Mouse (Mus musculus): ENCODE measurements at regions not wholly inside any gene's neighbourhood (a gene's known extent, or its start where the extent isn't known, plus 50 kb on each side); places are given as distances from the start of the nearest gene placed in this dataset.

- no peak overlapping the region for H3K27ac ChIP-seq (ENCODE audit: low read length)
- H3K9me3 ChIP-seq (ENCODE audit: control insufficient read depth, low read length), result no peaks in the 10 kb centered on the region
- H3K27me3 ChIP-seq (ENCODE audit: control insufficient read depth, insufficient read depth, low read depth, low read length), result no peaks in the 10 kb centered on the region
- H3K36me3 ChIP-seq (ENCODE audit: control insufficient read depth, insufficient read depth, low read length), result no peaks in the 10 kb centered on the region
- no peak for ATAC-seq (ENCODE audit: low read depth)
- no peak overlapping the region for H3K9ac ChIP-seq (ENCODE audit: low read length)
- no peak overlapping the region for H3K4me2 ChIP-seq (ENCODE audit: low read depth, low read length)
- H3K4me1 ChIP-seq (replicated peaks; ENCODE audit: control insufficient read depth, insufficient read depth, low read length), result no peaks in the 10 kb centered on the region
- WGBS, result 48% methylated on average over 1 of the region's 1 CpGs
- H3K4me3 ChIP-seq (ENCODE audit: low read length), result no peak overlapping the region
Measured at GRCm38 (mm10) chr9:112723346-112723745, 487.6 kb upstream of the Arpp21 start.

GRCm38 (mm10) chr9:112722501-112722900, 486.8 kb upstream of the Arpp21 start:
- WGBS, result 73% methylated on average over 4 of the region's 4 CpGs

GRCm38 (mm10) chr9:112715197-112715762, 479.5 kb upstream of the Arpp21 start:
- Histone ChIP-seq H3K27me3 (ENCODE audit: control insufficient read depth, insufficient read depth, low read depth, low read length) (no peaks in the 10 kb centered on the region), H3K9ac (ENCODE audit: low read length) (no peak overlapping the region), H3K27ac (ENCODE audit: low read length) (no peak overlapping the region), H3K36me3 (ENCODE audit: control insufficient read depth, insufficient read depth, low read length) (no peaks in the 10 kb centered on the region), H3K4me1 (replicated peaks; ENCODE audit: control insufficient read depth, insufficient read depth, low read length) (no peaks in the 10 kb centered on the region), H3K4me2 (ENCODE audit: low read depth, low read length) (no peak overlapping the region), H3K4me3 (ENCODE audit: low read length) (no peak overlapping the region), H3K9me3 (ENCODE audit: control insufficient read depth, low read length) (no peaks in the 10 kb centered on the region)
- ATAC-seq (ENCODE audit: low read depth), result no peak
- 75% methylated on average over 1 of the region's 1 CpGs for WGBS

More at GRCm38 (mm10) chr9:112722501-112722900, 486.8 kb upstream of the Arpp21 start:
- no peak overlapping the region for H3K9ac ChIP-seq (ENCODE audit: low read length)
- no peaks in the 10 kb centered on the region for H3K36me3 ChIP-seq (ENCODE audit: control insufficient read depth, insufficient read depth, low read length)
- H3K9me3 ChIP-seq (ENCODE audit: control insufficient read depth, low read length), result no peaks in the 10 kb centered on the region
- no peaks in the 10 kb centered on the region for H3K27me3 ChIP-seq (ENCODE audit: control insufficient read depth, insufficient read depth, low read depth, low read length)
- ATAC-seq (ENCODE audit: low read depth), result no peak
- H3K4me3 ChIP-seq (ENCODE audit: low read length), result no peak overlapping the region
- H3K4me1 ChIP-seq (replicated peaks; ENCODE audit: control insufficient read depth, insufficient read depth, low read length), result no peaks in the 10 kb centered on the region
- H3K27ac ChIP-seq (ENCODE audit: low read length), result no peak overlapping the region
- no peak overlapping the region for H3K4me2 ChIP-seq (ENCODE audit: low read depth, low read length)

- no peak for ATAC-seq (ENCODE audit: low read depth)
Measured at GRCm38 (mm10) chr9:112678866-112679265, 443.1 kb upstream of the Arpp21 start.

GRCm38 (mm10) chr9:112675232-112675631, 439.5 kb upstream of the Arpp21 start:
- WGBS, result 69% methylated on average over 5 of the region's 5 CpGs
- Histone ChIP-seq H3K4me3 (ENCODE audit: low read length) (no peak overlapping the region), H3K27me3 (ENCODE audit: control insufficient read depth, insufficient read depth, low read depth, low read length) (no peaks in the 10 kb centered on the region), H3K4me1 (replicated peaks; ENCODE audit: control insufficient read depth, insufficient read depth, low read length) (no peaks in the 10 kb centered on the region), H3K27ac (ENCODE audit: low read length) (no peak overlapping the region), H3K9me3 (ENCODE audit: control insufficient read depth, low read length) (no peaks in the 10 kb centered on the region), H3K36me3 (ENCODE audit: control insufficient read depth, insufficient read depth, low read length) (no peaks in the 10 kb centered on the region), H3K4me2 (ENCODE audit: low read depth, low read length) (no peak overlapping the region), H3K9ac (ENCODE audit: low read length) (no peak overlapping the region)
- no peak for ATAC-seq (ENCODE audit: low read depth)

More at GRCm38 (mm10) chr9:112678866-112679265, 443.1 kb upstream of the Arpp21 start:
- Histone ChIP-seq H3K9me3 (ENCODE audit: control insufficient read depth, low read length) (no peaks in the 10 kb centered on the region), H3K4me1 (replicated peaks; ENCODE audit: control insufficient read depth, insufficient read depth, low read length) (no peaks in the 10 kb centered on the region), H3K9ac (ENCODE audit: low read length) (no peak overlapping the region), H3K27ac (ENCODE audit: low read length) (no peak overlapping the region), H3K27me3 (ENCODE audit: control insufficient read depth, insufficient read depth, low read depth, low read length) (no peaks in the 10 kb centered on the region), H3K4me2 (ENCODE audit: low read depth, low read length) (no peak overlapping the region), H3K36me3 (ENCODE audit: control insufficient read depth, insufficient read depth, low read length) (no peaks in the 10 kb centered on the region), H3K4me3 (ENCODE audit: low read length) (no peak overlapping the region)
- 62% methylated on average over 1 of the region's 1 CpGs for WGBS
